Mouse (Mus musculus) CH12.LX (cell line): Measurements from ENCODE around the gene A730049H05Rik. TPM values are rescaled to one million over a fixed set of nuclear protein-coding genes. Genes with fewer than 3 reads are reported as not detected.

Source experiments
- DNase-seq: peaks from one replicate; pipeline ENCODE4 v3.0.0-alpha.2; 2013; ENCODE audit errors: extremely low read depth
- H3K27ac ChIP-seq: 2 replicates; pipeline ENCODE4 v1.5.1; 2012; ENCODE audit warnings: low read depth, mild to moderate bottlenecking, control low read depth, moderate library complexity; ENCODE audit not compliant: insufficient read depth
- H3K27me3 ChIP-seq: replicated peaks from 2 replicates; pipeline ENCODE3; 2012; ENCODE audit warnings: inconsistent platforms
- H3K36me3 ChIP-seq, 2 experiments: replicated peaks in 1 of 2; 2 replicates each; pipeline versions ENCODE3 to v1.6.1; 2012; ENCODE audit warnings: inconsistent platforms in 1 of 2, low read length in 1 of 2, mild to moderate bottlenecking in 1 of 2, mixed read lengths in 1 of 2, moderate library complexity in 1 of 2; ENCODE audit not compliant: control insufficient read depth in 1 of 2, insufficient read depth in 1 of 2
- H3K4me1 ChIP-seq, 2 experiments: 2 replicates each; pipeline ENCODE4 v1.6.1; 2012; ENCODE audit warnings: inconsistent platforms in 1 of 2, moderate library complexity in 1 of 2; ENCODE audit not compliant: insufficient read depth in 2 of 2, control insufficient read depth in 1 of 2
- H3K4me2 ChIP-seq: 2 replicates; pipeline ENCODE4 v1.6.1; 2012; ENCODE audit warnings: low read depth, mild to moderate bottlenecking, control low read depth; ENCODE audit not compliant: poor library complexity, insufficient read depth, severe bottlenecking
- H3K4me3 ChIP-seq, 3 experiments: fragments of 150-350 bp in 1 of 3; sonication (generic) in 1 of 3; replicated peaks in 1 of 3; 2 replicates each; pipeline versions ENCODE3 to v1.5.1; 2011 to 2012; ENCODE audit warnings: low read depth in 2 of 3, low read length in 2 of 3, mild to moderate bottlenecking in 2 of 3, moderate library complexity in 2 of 3, control low read depth in 1 of 3, improper control_type of control experiment in 1 of 3, inconsistent platforms in 1 of 3, mixed read lengths in 1 of 3; ENCODE audit not compliant: poor library complexity in 1 of 3
- H3K79me2 ChIP-seq: replicated peaks from 2 replicates; pipeline ENCODE4 v1.6.1; 2012; ENCODE audit warnings: mild to moderate bottlenecking, moderate library complexity; ENCODE audit not compliant: control insufficient read depth, poor library complexity, insufficient read depth, severe bottlenecking; ENCODE audit errors: extremely low read depth
- H3K9ac ChIP-seq: 2 replicates; pipeline ENCODE4 v1.6.1; 2012; ENCODE audit warnings: low read depth, mild to moderate bottlenecking, control low read depth, moderate library complexity; ENCODE audit not compliant: insufficient read depth
- H3K9me3 ChIP-seq: replicated peaks from 2 replicates; pipeline ENCODE3; 2012; ENCODE audit warnings: low read length, inconsistent platforms, mixed read lengths
- CHD1 ChIP-seq: IDR thresholded peaks from 2 replicates; pipeline ENCODE4 v1.6.1; 2012; ENCODE audit warnings: low read depth, low read length, improper control_type of control experiment, inconsistent platforms
- E2F4 ChIP-seq: IDR thresholded peaks from 2 replicates; pipeline ENCODE4 v1.6.1; 2011; ENCODE audit warnings: low read depth, low read length, improper control_type of control experiment; ENCODE audit not compliant: insufficient replicate concordance
- ELF1 ChIP-seq: IDR thresholded peaks from 2 replicates; pipeline ENCODE4 v1.6.1; 2014; ENCODE audit warnings: low read depth, mild to moderate bottlenecking, inconsistent platforms, low read length, improper control_type of control experiment
- IRF4 ChIP-seq: IDR thresholded peaks from 2 replicates; pipeline ENCODE4 v1.6.1; 2014; ENCODE audit warnings: low read depth, mild to moderate bottlenecking, inconsistent platforms, low read length, improper control_type of control experiment
- JUN ChIP-seq: IDR thresholded peaks from 2 replicates; pipeline ENCODE4 v1.6.1; 2011; ENCODE audit warnings: low read depth, mild to moderate bottlenecking, low read length, improper control_type of control experiment, moderate library complexity; ENCODE audit not compliant: insufficient read depth
- KAT2A ChIP-seq: IDR thresholded peaks from 2 replicates; pipeline ENCODE4 v1.6.1; 2012; ENCODE audit warnings: low read length, improper control_type of control experiment, inconsistent platforms; ENCODE audit not compliant: insufficient replicate concordance
- MAFK ChIP-seq: IDR thresholded peaks from 2 replicates; pipeline ENCODE4 v1.6.1; 2011; ENCODE audit warnings: low read length, improper control_type of control experiment; ENCODE audit not compliant: insufficient replicate concordance
- MXI1 ChIP-seq: IDR thresholded peaks from 2 replicates; pipeline ENCODE4 v1.6.1; 2011; ENCODE audit warnings: mild to moderate bottlenecking, low read depth, low read length, improper control_type of control experiment
- MYC ChIP-seq: IDR thresholded peaks from 2 replicates; pipeline ENCODE4 v1.6.1; 2011; ENCODE audit warnings: low read depth, mild to moderate bottlenecking, improper control_type of control experiment, low read length
- NELFE ChIP-seq: IDR thresholded peaks from 2 replicates; pipeline ENCODE4 v1.6.1; 2011; ENCODE audit warnings: low read depth, low read length, improper control_type of control experiment
- POLR2A ChIP-seq: IDR thresholded peaks from 2 replicates; pipeline ENCODE4 v1.6.1; 2011; ENCODE audit warnings: low read depth, mild to moderate bottlenecking, improper control_type of control experiment, low read length
- RCOR1 ChIP-seq: conservative IDR thresholded peaks from 2 replicates; pipeline ENCODE4 v1.6.1; 2012; ENCODE audit warnings: low read depth, mild to moderate bottlenecking, inconsistent platforms, low read length, improper control_type of control experiment
- SIN3A ChIP-seq: IDR thresholded peaks from 2 replicates; pipeline ENCODE4 v1.6.1; 2012; ENCODE audit warnings: low read length, improper control_type of control experiment, inconsistent platforms
- SMC3 ChIP-seq: IDR thresholded peaks from 2 replicates; pipeline ENCODE4 v1.6.1; 2011; ENCODE audit warnings: low read depth, low read length, improper control_type of control experiment
- TBP ChIP-seq: conservative IDR thresholded peaks from 2 replicates; pipeline ENCODE4 v1.6.1; 2011; ENCODE audit warnings: low read depth, low read length, improper control_type of control experiment
- UBTF ChIP-seq: IDR thresholded peaks from 2 replicates; pipeline ENCODE4 v1.6.1; 2012; ENCODE audit warnings: low read depth, mild to moderate bottlenecking, inconsistent platforms, low read length, improper control_type of control experiment, moderate library complexity
- ZC3H11A ChIP-seq: IDR thresholded peaks from 2 replicates; pipeline ENCODE4 v1.6.1; 2012; ENCODE audit warnings: low read depth, mild to moderate bottlenecking, inconsistent platforms, low read length, improper control_type of control experiment
- ZKSCAN1 ChIP-seq: IDR thresholded peaks from 2 replicates; pipeline ENCODE4 v1.6.1; 2012; ENCODE audit warnings: low read depth, inconsistent platforms, low read length, improper control_type of control experiment, borderline replicate concordance
- ZNF384 ChIP-seq: IDR thresholded peaks from 2 replicates; pipeline ENCODE4 v1.6.1; 2012; ENCODE audit warnings: low read depth, low read length, improper control_type of control experiment, inconsistent platforms
- dilution Hi-C: fragments of 300-500 bp; cut with MboI; formaldehyde crosslinking; loops from 2 replicates; pipeline ENCODE4 v1.14.3; 2020; ENCODE audit warnings: low sequenced_read_pairs; ENCODE audit not compliant: extremely low pct_unique_long_range_greater_than_20kb, extremely low pct_ligation_motif_present
- in situ Hi-C: fragments of 300-500 bp; cut with MboI; formaldehyde crosslinking; loops from 3 replicates; pipeline ENCODE4 v1.14.3; 2019; ENCODE audit warnings: low sequenced_read_pairs, low pct_ligation_motif_present, low pct_unique_long_range_greater_than_20kb, mixed read lengths
- polyA plus RNA-seq: library from polyadenylated mRNA; unstranded; fragments of >175 nt; gene quantifications from 2 replicates; pipeline ENCODE4 v1.2.1, GENCODE M21; 2012; ENCODE audit warnings: low read depth; ENCODE audit not compliant: insufficient read length
- total RNA-seq, 2 experiments: library from RNA; depleted of rRNA; stranded (reverse); fragments of 300-350 nt in 1 of 2; fragments of >200 nt in 1 of 2; gene quantifications; 2 replicates each; pipeline ENCODE4 v1.2.3; 2012 to 2014

Gene A730049H05Rik
- total and polyA plus RNA-seq, 3 experiments, result not detected

- Histone ChIP-seq H3K27ac (no peak overlapping the region), H3K9me3 (peaks cover 72% of the 10 kb centered on the region), H3K27me3 (no peaks in the 10 kb centered on the region), H3K4me2 (no peak overlapping the region), H3K4me1 (no peaks in the 10 kb centered on the region), H3K79me2 (no peaks in the 10 kb centered on the region), H3K4me3 (no peak overlapping the region), H3K36me3 (no peaks in the 10 kb centered on the region), H3K9ac (no peak overlapping the region)
- no peak for DNase-seq
- TF ChIP-seq RCOR1 (no peak), MYC (no peak), TBP (no peak), MXI1 (no peak), ELF1 (no peak), POLR2A (no peak), CHD1 (no peak), ZKSCAN1 (no peak), ZC3H11A (no peak), UBTF (no peak), IRF4 (no peak), SIN3A (no peak), E2F4 (no peak), ZNF384 (no peak)
- dilution Hi-C loops (no loop called here), in situ Hi-C loops (no loop called here)
Measured at GRCm38 (mm10) chr6:92871813-92872212, 55.5 kb downstream of the A730049H05Rik start.

- in situ Hi-C loops, result no loop called here
- Histone ChIP-seq H3K27me3 (no peaks in the 10 kb centered on the region), H3K79me2 (no peaks in the 10 kb centered on the region), H3K4me2 (no peak overlapping the region), H3K9me3 (peaks cover 72% of the 10 kb centered on the region), H3K9ac (no peak overlapping the region), H3K4me3 (no peak overlapping the region), H3K27ac (no peak overlapping the region), H3K4me1 (no peaks in the 10 kb centered on the region), H3K36me3 (no peaks in the 10 kb centered on the region)
- dilution Hi-C loops, result no loop called here
- TF ChIP-seq JUN (no peak), KAT2A (no peak), MAFK (no peak), NELFE (no peak), MYC (no peak), SMC3 (no peak)
- DNase-seq, result no peak
Measured at GRCm38 (mm10) chr6:92872766-92873165, 56.5 kb downstream of the A730049H05Rik start.
